Mouse (Mus musculus) MEL (cell line): ENCODE measurements around the gene Rapgef1. TPM values are rescaled to one million over a fixed set of nuclear protein-coding genes. Genes with fewer than 3 reads are reported as not detected.

Experiments
- DNase-seq: peaks from one replicate; pipeline ENCODE4 v3.0.0; 2011; ENCODE audit warnings: low read depth, low spot score
- H3K27ac ChIP-seq: 2 replicates; pipeline ENCODE4 v1.5.1; 2012; ENCODE audit warnings: low read depth, mild to moderate bottlenecking, control low read depth, low read length, moderate library complexity; ENCODE audit not compliant: control insufficient read depth
- H3K27me3 ChIP-seq, 2 experiments: fragments of 150-350 bp in 1 of 2; sonication (generic) in 1 of 2; 2 replicates each; pipeline ENCODE4 v1.6.1; 2012; ENCODE audit warnings: low read length in 2 of 2, mild to moderate bottlenecking in 2 of 2, improper control_type of control experiment in 1 of 2, moderate library complexity in 1 of 2; ENCODE audit not compliant: insufficient read depth in 2 of 2, control insufficient read depth in 1 of 2
- H3K36me3 ChIP-seq, 2 experiments: 2 replicates each; pipeline ENCODE4 v1.6.1; 2012 to 2014; ENCODE audit warnings: low read length in 2 of 2, improper control_type of control experiment in 1 of 2, inconsistent platforms in 1 of 2, mild to moderate bottlenecking in 1 of 2; ENCODE audit not compliant: insufficient read depth in 2 of 2, control insufficient read depth in 1 of 2
- H3K4me1 ChIP-seq, 2 experiments: fragments of 150-350 bp in 1 of 2; sonication (generic) in 1 of 2; 2 replicates each; pipeline ENCODE4 v1.6.1; 2012; ENCODE audit warnings: low read length in 2 of 2, improper control_type of control experiment in 1 of 2, mild to moderate bottlenecking in 1 of 2; ENCODE audit not compliant: insufficient read depth in 2 of 2, control insufficient read depth in 1 of 2
- H3K4me3 ChIP-seq, 2 experiments: fragments of 150-350 bp in 1 of 2; sonication (generic) in 1 of 2; 2 replicates each; pipeline ENCODE4 v1.5.1; 2012; ENCODE audit warnings: low read depth in 2 of 2, low read length in 2 of 2, mild to moderate bottlenecking in 2 of 2, moderate library complexity in 2 of 2, control low read depth in 1 of 2, improper control_type of control experiment in 1 of 2; ENCODE audit not compliant: control insufficient read depth in 1 of 2, insufficient read depth in 1 of 2
- H3K79me2 ChIP-seq: 2 replicates; pipeline ENCODE4 v1.6.1; 2012; ENCODE audit warnings: mild to moderate bottlenecking, low read length, moderate library complexity; ENCODE audit not compliant: control insufficient read depth, poor library complexity, insufficient read depth
- H3K9ac ChIP-seq: 2 replicates; pipeline ENCODE4 v1.6.1; 2012; ENCODE audit warnings: low read depth, mild to moderate bottlenecking, control low read depth, low read length, moderate library complexity; ENCODE audit not compliant: control insufficient read depth, poor library complexity, severe bottlenecking
- H3K9me3 ChIP-seq: fragments of 150-350 bp; sonication (generic); replicated peaks from 2 replicates; pipeline ENCODE4 v1.6.1; 2012; ENCODE audit warnings: mild to moderate bottlenecking, low read length, improper control_type of control experiment, moderate library complexity; ENCODE audit not compliant: insufficient read depth
- ELF1 ChIP-seq: IDR thresholded peaks from 2 replicates; pipeline ENCODE4 v1.6.1; 2014; ENCODE audit warnings: low read depth, mild to moderate bottlenecking, inconsistent platforms, low read length, improper control_type of control experiment, moderate library complexity
- EP300 ChIP-seq, 2 experiments: IDR thresholded peaks; 2 replicates each; pipeline ENCODE4 v1.6.1; 2011; ENCODE audit warnings: improper control_type of control experiment in 2 of 2, low read length in 2 of 2, low read depth in 1 of 2, mild to moderate bottlenecking in 1 of 2
- ETS1 ChIP-seq: IDR thresholded peaks from 2 replicates; pipeline ENCODE4 v1.6.1; 2012; ENCODE audit warnings: low read depth, mild to moderate bottlenecking, inconsistent platforms, low read length, improper control_type of control experiment, moderate library complexity
- GABPA ChIP-seq: IDR thresholded peaks from 2 replicates; pipeline ENCODE4 v1.6.1; 2012; ENCODE audit warnings: low read depth, mild to moderate bottlenecking, inconsistent platforms, low read length, improper control_type of control experiment, moderate library complexity
- GATA1 ChIP-seq: IDR thresholded peaks from 2 replicates; pipeline ENCODE4 v1.6.1; 2011; ENCODE audit warnings: low read depth, low read length, improper control_type of control experiment
- MAFK ChIP-seq: IDR thresholded peaks from 2 replicates; pipeline ENCODE4 v1.6.1; 2011; ENCODE audit warnings: low read depth, mild to moderate bottlenecking, low read length, improper control_type of control experiment, borderline replicate concordance
- MAZ ChIP-seq: IDR thresholded peaks from 2 replicates; pipeline ENCODE4 v1.6.1; 2012; ENCODE audit warnings: low read depth, mild to moderate bottlenecking, inconsistent platforms, low read length, improper control_type of control experiment
- MEF2A ChIP-seq: IDR thresholded peaks from 2 replicates; pipeline ENCODE4 v1.6.1; 2014; ENCODE audit warnings: low read depth, mild to moderate bottlenecking, inconsistent platforms, low read length, improper control_type of control experiment; ENCODE audit not compliant: poor library complexity, insufficient replicate concordance, severe bottlenecking; ENCODE audit errors: extremely low read depth
- NELFE ChIP-seq: IDR thresholded peaks from 2 replicates; pipeline ENCODE4 v1.6.1; 2011; ENCODE audit warnings: low read depth, low read length, improper control_type of control experiment
- POLR2AphosphoS2 ChIP-seq: IDR thresholded peaks from 2 replicates; pipeline ENCODE4 v1.6.1; 2011; ENCODE audit warnings: low read length, improper control_type of control experiment
- SIN3A ChIP-seq: IDR thresholded peaks from 2 replicates; pipeline ENCODE4 v1.6.1; 2012; ENCODE audit warnings: low read length, improper control_type of control experiment, inconsistent platforms
- SMC3 ChIP-seq: IDR thresholded peaks from 2 replicates; pipeline ENCODE4 v1.6.1; 2011; ENCODE audit warnings: low read depth, low read length, improper control_type of control experiment
- TBP ChIP-seq: IDR thresholded peaks from 2 replicates; pipeline ENCODE4 v1.8.0; 2011; ENCODE audit warnings: low read depth, low read length, improper control_type of control experiment
- ZC3H11A ChIP-seq: IDR thresholded peaks from 2 replicates; pipeline ENCODE4 v1.6.1; 2012; ENCODE audit warnings: low read depth, mild to moderate bottlenecking, inconsistent platforms, low read length, improper control_type of control experiment
- polyA plus RNA-seq, 2 experiments: library from polyadenylated mRNA; stranded (reverse) in 1 of 2; unstranded in 1 of 2; fragments of >175 nt in 1 of 2; fragments of >200 nt in 1 of 2; gene quantifications; 2 replicates each; pipeline versions ENCODE4 v1.2.1 to v1.2.4; 2012; ENCODE audit warnings: low replicate concordance in 2 of 2, low read depth in 1 of 2; ENCODE audit not compliant: insufficient read length in 2 of 2, insufficient read depth in 1 of 2, missing spikeins in 1 of 2
- total RNA-seq: library from RNA; depleted of rRNA; stranded (reverse); fragments of 300-350 nt; gene quantifications from 2 replicates; pipeline ENCODE4 v1.2.3, GENCODE M21; 2012

Gene Rapgef1
- total and polyA plus RNA-seq, 3 experiments: 57.2 to 88.3 (median 77.0) TPM

GRCm38 (mm10) chr2:29672746-29673536 is 53.4 kb downstream of the Rapgef1 start (continued):
- TF ChIP-seq SMC3 (no peak), ETS1 (peak; percentile 80), GATA1 (no peak)

- Histone ChIP-seq H3K27me3 (no peaks in the 10 kb centered on the region), H3K4me3 (no peak overlapping the region), H3K27ac (no peak overlapping the region), H3K4me1 (peaks cover 22 to 36% of the 10 kb centered on the region in 2 experiments), H3K9ac (no peak overlapping the region), H3K36me3 (peaks cover 0 to 20% of the 10 kb centered on the region in 2 experiments; a peak in 2 of 4 replicates), H3K9me3 (no peaks in the 10 kb centered on the region), H3K79me2 (peaks cover 15% of the 10 kb centered on the region)
- TF ChIP-seq MEF2A (no peak), NELFE (no peak), ETS1 (no peak), GABPA (no peak), SMC3 (no peak), MAZ (no peak), ZC3H11A (no peak), ELF1 (no peak), TBP (no peak), EP300 (IDR thresholded peaks at IDR 0.05; ENCODE audit: low read depth in 1 of 2, low read length in 2 of 2) (no peak), SIN3A (no peak)
- DNase-seq: no peak
Measured at GRCm38 (mm10) chr2:29674087-29674486, 54.6 kb downstream of the Rapgef1 start.

DNA sequence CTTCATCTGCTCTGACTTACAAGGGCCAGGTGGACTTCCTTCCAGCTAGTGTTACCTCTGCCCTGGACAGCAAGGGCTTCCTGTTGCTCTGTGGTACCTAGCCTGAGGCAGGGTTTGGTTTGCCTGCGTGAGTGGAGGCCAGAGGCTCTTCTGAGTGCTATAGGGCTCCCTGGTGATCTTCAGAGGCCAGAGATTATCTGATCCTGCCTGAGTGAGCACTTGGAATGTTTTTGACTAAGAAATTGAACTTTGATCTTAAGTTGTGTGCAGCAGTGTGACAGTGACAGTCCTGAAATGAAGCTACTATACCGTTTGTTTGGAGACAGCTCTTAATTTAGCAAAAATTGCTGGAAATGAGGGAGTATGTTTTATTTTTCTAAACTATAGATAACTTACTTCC is 55.0 kb downstream of the Rapgef1 start:
- Histone ChIP-seq H3K79me2 (peaks cover 15% of the 10 kb centered on the region), H3K9ac (no peak overlapping the region), H3K27me3 (no peaks in the 10 kb centered on the region), H3K4me3 (no peak overlapping the region), H3K36me3 (peaks cover 0 to 20% of the 10 kb centered on the region in 2 experiments; a peak in 2 of 4 replicates), H3K4me1 (peaks cover 22 to 33% of the 10 kb centered on the region in 2 experiments), H3K9me3 (no peaks in the 10 kb centered on the region)
- DNase-seq: no peak
- TF ChIP-seq POLR2AphosphoS2 (no peak), GATA1 (no peak), MAFK (no peak)
- TF ChIP-seq, all 39 proteins: peak for 0
- H3K27ac ChIP-seq: no peak overlapping the region
